In the genomic region with DNA sequence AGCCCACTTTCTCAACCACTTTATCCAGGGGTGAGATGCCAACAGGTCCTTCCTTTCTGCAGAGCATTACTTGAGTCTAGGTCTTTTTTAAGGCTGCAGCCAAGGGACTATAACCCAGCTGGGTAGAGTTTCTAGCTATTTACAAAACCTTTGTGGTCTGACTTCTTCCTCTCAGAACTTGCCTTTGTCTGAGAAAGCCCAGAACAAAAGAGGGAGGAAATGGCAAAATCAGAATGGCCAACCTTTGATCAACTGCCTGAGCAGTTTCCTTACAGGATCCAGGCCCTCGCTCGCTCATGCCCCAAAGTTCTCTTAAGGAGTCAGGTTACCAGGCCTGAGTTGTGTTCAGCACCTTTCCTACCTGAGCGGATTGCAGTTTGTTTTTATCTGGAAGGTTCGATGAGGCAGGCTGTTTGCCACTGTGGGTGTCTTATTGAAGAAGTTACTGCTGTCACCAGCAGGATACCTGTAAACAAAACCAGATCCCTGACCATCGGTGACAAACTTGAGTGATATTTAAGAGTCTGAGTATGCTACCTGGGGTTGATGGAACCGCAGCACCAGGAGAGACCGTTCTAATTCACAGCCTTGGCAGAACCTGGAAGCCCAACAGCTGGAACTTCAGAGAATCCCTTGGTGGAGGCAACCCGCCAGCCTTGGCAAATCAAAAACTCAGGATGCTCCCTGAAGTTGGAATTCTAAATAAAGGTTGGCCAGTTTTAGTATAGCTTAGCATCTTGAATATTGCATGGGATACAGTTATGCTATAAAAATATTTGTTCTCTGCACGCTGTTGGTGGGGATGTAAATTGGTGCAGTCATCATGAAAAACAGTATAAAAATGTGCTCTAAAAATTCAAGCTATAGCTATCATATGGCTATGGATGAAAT, we compare ENCODE assay signal across 10 mouse cellular contexts. TPM values are rescaled to one million over a fixed set of nuclear protein-coding genes. Genes with fewer than 3 reads are reported as not detected.
A peak's percentile ranks its signal among the peaks of the same experiment; 100 is the strongest.
DNase-seq lines count a peak whose midpoint lies in the region; ATAC-seq lines count a peak whose summit lies in the region.
"Had no signal": no experiment of that assay in that cellular context is flagged by ENCODE, and none has a peak within 500 bp of the region (broad histone marks: within the 10 kb centered on the region; RNA-seq: fewer than 3 reads in every experiment).

No protein-coding gene starts in this region.

- peaks cover 5% of the 10 kb centered on the region for H3K9me3 ChIP-seq in heart, embryonic 16.5 days (replicated peaks; ENCODE audit: control insufficient read depth, low read length)
- H3K9me3 ChIP-seq in neural tube, embryonic 11.5 days (ENCODE audit: control insufficient read depth, low read length), result no peaks in the 10 kb centered on the region
- no peaks in the 10 kb centered on the region for H3K9me3 ChIP-seq in limb, embryonic 15.5 days
- H3K9me3 ChIP-seq: forebrain, embryonic 12.5 days; intestine, embryonic 15.5 days had no signal

- no peak for ATAC-seq in heart, embryonic 16.5 days (replicated peaks; ENCODE audit: extremely low read depth, insufficient read depth, low FRiP score)
- no peak for ATAC-seq in neural tube, embryonic 11.5 days (ENCODE audit: insufficient read depth, low FRiP score, low TSS enrichment)
- ATAC-seq in limb, embryonic 15.5 days (ENCODE audit: insufficient number of reproducible peaks, low FRiP score, low TSS enrichment, low read depth), result no peak
- ATAC-seq: intestine, embryonic 15.5 days had no signal

- no peaks in the 10 kb centered on the region for H3K4me1 ChIP-seq in heart, embryonic 16.5 days (ENCODE audit: control insufficient read depth, insufficient read depth, low read length)
- H3K4me1 ChIP-seq in neural tube, embryonic 11.5 days (ENCODE audit: control insufficient read depth, insufficient read depth, low read length), result no peaks in the 10 kb centered on the region
- no peaks in the 10 kb centered on the region for H3K4me1 ChIP-seq in limb, embryonic 15.5 days
- H3K4me1 ChIP-seq: forebrain, embryonic 12.5 days; intestine, embryonic 15.5 days had no signal

- 65% methylated on average over 9 of the region's 9 CpGs for WGBS in heart, embryonic 16.5 days
- 72% methylated on average over 9 of the region's 9 CpGs for WGBS in neural tube, embryonic 11.5 days
- WGBS in limb, embryonic 15.5 days, result 63% methylated on average over 9 of the region's 9 CpGs

- no peaks in the 10 kb centered on the region for H3K27me3 ChIP-seq in heart, embryonic 16.5 days (ENCODE audit: control insufficient read depth, insufficient read depth, low read length)
- H3K27me3 ChIP-seq in neural tube, embryonic 11.5 days (ENCODE audit: control insufficient read depth, insufficient read depth, low read length), result no peaks in the 10 kb centered on the region
- H3K27me3 ChIP-seq in limb, embryonic 15.5 days, result no peaks in the 10 kb centered on the region
- H3K27me3 ChIP-seq: forebrain, embryonic 12.5 days; intestine, embryonic 15.5 days had no signal

- H3K4me3 ChIP-seq in heart, embryonic 16.5 days (ENCODE audit: low read length), result no peak overlapping the region
- H3K4me3 ChIP-seq in neural tube, embryonic 11.5 days (ENCODE audit: low read depth, low read length), result no peak overlapping the region
- H3K4me3 ChIP-seq in limb, embryonic 15.5 days, result no peak overlapping the region
- H3K4me3 ChIP-seq: forebrain, embryonic 12.5 days; intestine, embryonic 15.5 days had no signal

- DNase-seq in heart, postnatal 4 days, result no peak
- peak; percentile 7 for DNase-seq in neural tube, embryonic 11.5 days (ENCODE audit: low spot score)
- no peak for DNase-seq in neural tube, embryonic 10.5 days (ENCODE audit: extremely low spot score, low spot score)
- peak; percentile 89 for DNase-seq in ZHBTc4 (ENCODE audit: low read depth, low spot score)
- no peak for DNase-seq in adrenal gland, postnatal 4 days (ENCODE audit: low spot score in 2 of 2)

- H3K9ac ChIP-seq in heart, embryonic 16.5 days (ENCODE audit: low read length), result no peak overlapping the region
- H3K9ac ChIP-seq in neural tube, embryonic 11.5 days (ENCODE audit: low read length), result no peak overlapping the region
- no peak overlapping the region for H3K9ac ChIP-seq in limb, embryonic 15.5 days
- H3K9ac ChIP-seq: forebrain, embryonic 12.5 days; intestine, embryonic 15.5 days had no signal

- peak overlapping the region; percentile 77 for H3K27ac ChIP-seq in heart, embryonic 16.5 days (ENCODE audit: low read length)
- H3K27ac ChIP-seq in neural tube, embryonic 11.5 days (ENCODE audit: low read depth, low read length), result 0 out of 2 replicates have a peak overlapping the region, but pooled peaks have one; percentile 35
- 0 out of 2 replicates have a peak overlapping the region, but pooled peaks have one; percentile 50 for H3K27ac ChIP-seq in limb, embryonic 15.5 days
- H3K27ac ChIP-seq: forebrain, embryonic 12.5 days; intestine, embryonic 15.5 days; macrophage had no signal

- no peak overlapping the region for H3K4me2 ChIP-seq in heart, embryonic 16.5 days (ENCODE audit: low read depth, low read length)
- H3K4me2 ChIP-seq in neural tube, embryonic 11.5 days (ENCODE audit: low read depth), result no peak overlapping the region
- no peak overlapping the region for H3K4me2 ChIP-seq in limb, embryonic 15.5 days
- H3K4me2 ChIP-seq: forebrain, embryonic 12.5 days; intestine, embryonic 15.5 days had no signal

- no peaks in the 10 kb centered on the region for H3K36me3 ChIP-seq in heart, embryonic 16.5 days (ENCODE audit: control insufficient read depth, insufficient read depth)
- no peaks in the 10 kb centered on the region for H3K36me3 ChIP-seq in neural tube, embryonic 11.5 days (ENCODE audit: control insufficient read depth, insufficient read depth, low read length)
- no peaks in the 10 kb centered on the region for H3K36me3 ChIP-seq in limb, embryonic 15.5 days
- H3K36me3 ChIP-seq: forebrain, embryonic 12.5 days; intestine, embryonic 15.5 days had no signal

RNA-seq across cellular contexts. Expression of gene Lta4h, which starts 33.4 kb away (rescaled TPM):
- polyA plus RNA-seq in heart, embryonic 16.5 days (2015; fragmentation: Nextera tagmentation; extraction: Ambion mirVana), result 386 and 413 TPM in 2 replicates
- 100 to 1,000 TPM in 1 of 2 experiments, 10 to 100 TPM in 1; 99.3 to 109 TPM for total RNA-seq in heart, postnatal 4 days (2021)
- polyA plus RNA-seq in neural tube, embryonic 11.5 days (2014; fragmentation: Nextera tagmentation; extraction: Ambion mirVana), result 167 and 168 TPM in 2 replicates
- 191 and 198 TPM in 2 replicates for polyA plus RNA-seq in limb, embryonic 15.5 days (2015; fragmentation: Nextera tagmentation; extraction: Ambion mirVana)
- total RNA-seq in adrenal gland, postnatal 4 days (2021), result 10 to 100 TPM; 90.0 to 93.3 TPM

Comparison
In these comparisons a context has a peak if more than half of its experiments do, and no peak if none do; other contexts are left out.
1. DNase-seq: peak in neural tube, embryonic 11.5 days (single experiment) and ZHBTc4 (single experiment); none in heart, postnatal 4 days (single experiment), neural tube, embryonic 10.5 days (single experiment) and adrenal gland, postnatal 4 days (0 of 2).
2. Peak in every context shown above with its lines, with median percentiles within 50 percentile points of each other: H3K27ac ChIP-seq.